Mouse (Mus musculus) intestine, embryonic 14.5 days (tissue): ENCODE results near the gene Serp1. TPM values are rescaled to one million over a fixed set of nuclear protein-coding genes. Genes with fewer than 3 reads are reported as not detected.
A peak's percentile ranks its signal among the peaks of the same experiment; 100 is the strongest.

Source experiments
- ATAC-seq: fragments of 200-750 bp; cut with Nextera tagmentation; replicated peaks from 2 replicates; pipeline ENCODE4 v1.8.0; 2017; ENCODE audit warnings: low read depth, moderate number of reproducible peaks, moderate TSS enrichment, moderate library complexity; ENCODE audit not compliant: low FRiP score, low TSS enrichment
- DNase-seq: peaks from one replicate; pipeline ENCODE4 v3.0.0-alpha.2; 2018; ENCODE audit warnings: low spot score
- H3K27ac ChIP-seq: fragments of 300-500 bp; sonication (generic); 2 replicates; pipeline ENCODE4 v1.5.1; 2014; ENCODE audit warnings: low read depth, mild to moderate bottlenecking, control low read depth
- H3K27me3 ChIP-seq: fragments of 300-500 bp; sonication (generic); replicated peaks from 2 replicates; pipeline ENCODE4 v1.6.1; 2014; ENCODE audit warnings: low read length, control low read depth; ENCODE audit not compliant: control insufficient read depth, insufficient read depth
- H3K36me3 ChIP-seq: fragments of 300-500 bp; sonication (generic); 2 replicates; pipeline ENCODE4 v1.6.1; 2014; ENCODE audit warnings: low read length, control low read depth; ENCODE audit not compliant: control insufficient read depth, insufficient read depth
- H3K4me1 ChIP-seq: fragments of 300-500 bp; sonication (generic); replicated peaks from 2 replicates; pipeline ENCODE4 v1.6.1; 2014; ENCODE audit warnings: low read length, control low read depth, mixed read lengths; ENCODE audit not compliant: control insufficient read depth, insufficient read depth
- H3K4me2 ChIP-seq: fragments of 300-500 bp; sonication (generic); 2 replicates; pipeline ENCODE4 v1.6.1; 2014; ENCODE audit warnings: low read length
- H3K4me3 ChIP-seq: fragments of 300-500 bp; sonication (generic); 2 replicates; pipeline ENCODE4 v1.5.1; 2014; ENCODE audit warnings: low read depth, low read length, control low read depth, mixed read lengths
- H3K9ac ChIP-seq: fragments of 300-500 bp; sonication (generic); 2 replicates; pipeline ENCODE4 v1.6.1; 2014; ENCODE audit warnings: mild to moderate bottlenecking, low read length
- H3K9me3 ChIP-seq: fragments of 300-500 bp; sonication (generic); 2 replicates; pipeline ENCODE4 v1.6.1; 2016; ENCODE audit warnings: low read length, control low read depth; ENCODE audit not compliant: control insufficient read depth
- WGBS: fragments of 180-500 bp; shearing (Covaris S2); extraction: QIAGEN DNeasy Blood & Tissue Kit; methylation state at CpG from one replicate; pipeline ENCODE4 v1.1.7; 2014; 5-methylcytosine and 5-hydroxymethylcytosine counted together
- polyA plus RNA-seq: library from polyadenylated mRNA; unstranded; fragments of >200 nt; fragmentation: Nextera tagmentation; extraction: Ambion mirVana; gene quantifications from 2 replicates; pipeline ENCODE4 v1.2.1, GENCODE M21; 2014

Gene Serp1
- polyA plus RNA-seq, result 127 and 141 TPM in 2 replicates

GRCm38 (mm10) chr3:58525652-58526407 is at the start of gene Serp1, which contains the start of gene Eif2a:
Gene Serp1, minus strand, starts transcription at chr3:58525892.
Gene Eif2a, plus strand, starts transcription at chr3:58525821.
- peak within 1 kb of the TSS; percentile 94 for H3K4me3 ChIP-seq

GRCm38 (mm10) chr3:58570821-58571220 is 45.1 kb upstream of the Serp1 start:
- 78% methylated on average over 3 of the region's 3 CpGs for WGBS
- no peak for ATAC-seq
- H3K4me2 ChIP-seq, result no peak overlapping the region

More at GRCm38 (mm10) chr3:58525652-58526407, at the start of gene Serp1, which contains the start of gene Eif2a:
- peak within 1 kb of the TSS; percentile 83 for H3K4me2 ChIP-seq
- peaks cover 23% of the 10 kb centered on the region for H3K36me3 ChIP-seq
- H3K27ac ChIP-seq, result peak within 1 kb of the TSS; percentile 93
- H3K27me3 ChIP-seq, result no peaks in the 10 kb centered on the region
- under 1% methylated on average over 57 of the region's 57 CpGs for WGBS
- H3K4me1 ChIP-seq, result peaks cover 15% of the 10 kb centered on the region; the same call in 1 of the 2 replicates
- H3K9ac ChIP-seq, result peak within 1 kb of the TSS; percentile 96
- H3K9me3 ChIP-seq, result no peaks in the 10 kb centered on the region
- DNase-seq (peak; percentile 96), ATAC-seq (peak; percentile 99)

GRCm38 (mm10) chr3:58561437-58561836 is 35.7 kb upstream of the Serp1 start:
- no peak overlapping the region for H3K9ac ChIP-seq
- H3K4me1 ChIP-seq, result no peaks in the 10 kb centered on the region
- 52% methylated on average over 2 of the region's 2 CpGs for WGBS
- no peak for ATAC-seq
- peaks cover 16% of the 10 kb centered on the region for H3K36me3 ChIP-seq
- no peak overlapping the region for H3K4me3 ChIP-seq
- H3K9me3 ChIP-seq, result no peaks in the 10 kb centered on the region
- no peak overlapping the region for H3K27ac ChIP-seq
- H3K4me2 ChIP-seq, result no peak overlapping the region
- DNase-seq, result no peak
- H3K27me3 ChIP-seq, result no peaks in the 10 kb centered on the region

More at GRCm38 (mm10) chr3:58570821-58571220, 45.1 kb upstream of the Serp1 start:
- Histone ChIP-seq H3K9me3 (no peaks in the 10 kb centered on the region), H3K27ac (no peak overlapping the region), H3K36me3 (no peaks in the 10 kb centered on the region), H3K4me3 (no peak overlapping the region), H3K9ac (no peak overlapping the region), H3K4me1 (no peaks in the 10 kb centered on the region), H3K27me3 (no peaks in the 10 kb centered on the region)
- no peak for DNase-seq

GRCm38 (mm10) chr3:58559887-58560286 is 34.2 kb upstream of the Serp1 start:
- Histone ChIP-seq H3K36me3 (peaks cover 32% of the 10 kb centered on the region), H3K9ac (no peak overlapping the region), H3K27ac (no peak overlapping the region), H3K4me3 (no peak overlapping the region), H3K27me3 (no peaks in the 10 kb centered on the region), H3K4me1 (no peaks in the 10 kb centered on the region), H3K4me2 (no peak overlapping the region), H3K9me3 (no peaks in the 10 kb centered on the region)
- no peak for DNase-seq
- 37% methylated on average over 2 of the region's 2 CpGs for WGBS
- ATAC-seq, result no peak

GRCm38 (mm10) chr3:58556649-58557048 is 31.0 kb upstream of the Serp1 start:
- DNase-seq (no peak), ATAC-seq (no peak)
- H3K9me3 ChIP-seq, result no peaks in the 10 kb centered on the region
- WGBS, result 86% methylated on average over 7 of the region's 7 CpGs
- H3K36me3 ChIP-seq, result peaks cover 60% of the 10 kb centered on the region
- no peak overlapping the region for H3K4me2 ChIP-seq
- no peak overlapping the region for H3K27ac ChIP-seq
- no peaks in the 10 kb centered on the region for H3K4me1 ChIP-seq
- no peaks in the 10 kb centered on the region for H3K27me3 ChIP-seq
- H3K9ac ChIP-seq, result no peak overlapping the region
- H3K4me3 ChIP-seq, result no peak overlapping the region

- ATAC-seq (no peak), DNase-seq (no peak)
- H3K36me3 ChIP-seq, result peaks cover 83% of the 10 kb centered on the region
- no peaks in the 10 kb centered on the region for H3K9me3 ChIP-seq
- 72% methylated on average over 1 of the region's 1 CpGs for WGBS
- H3K4me3 ChIP-seq, result no peak overlapping the region
- H3K4me1 ChIP-seq, result no peaks in the 10 kb centered on the region
- H3K4me2 ChIP-seq, result no peak overlapping the region
- H3K27me3 ChIP-seq, result no peaks in the 10 kb centered on the region
- H3K9ac ChIP-seq, result no peak overlapping the region
- no peak overlapping the region for H3K27ac ChIP-seq
These were observed 26.5 kb upstream of the Serp1 start for GRCm38 (mm10) chr3:58552001-58552811.

GRCm38 (mm10) chr3:58536573-58536972 is 10.9 kb upstream of the Serp1 start:
- ATAC-seq, result no peak
- no peaks in the 10 kb centered on the region for H3K9me3 ChIP-seq
- WGBS, result 89% methylated on average over 3 of the region's 3 CpGs
- no peaks in the 10 kb centered on the region for H3K4me1 ChIP-seq
- no peak overlapping the region for H3K27ac ChIP-seq
- peaks cover 57% of the 10 kb centered on the region for H3K36me3 ChIP-seq
- H3K4me2 ChIP-seq, result no peak overlapping the region
- H3K27me3 ChIP-seq, result no peaks in the 10 kb centered on the region
- H3K9ac ChIP-seq, result no peak overlapping the region
- H3K4me3 ChIP-seq, result no peak overlapping the region
- no peak for DNase-seq

- H3K4me1 ChIP-seq, result peaks cover 15% of the 10 kb centered on the region; the same call in 1 of the 2 replicates
- peak overlapping the region; percentile 93 for H3K27ac ChIP-seq
- DNase-seq, result no peak
- H3K27me3 ChIP-seq, result no peaks in the 10 kb centered on the region
- H3K4me2 ChIP-seq, result peak overlapping the region; percentile 70
- H3K4me3 ChIP-seq, result peak overlapping the region; percentile 94
- ATAC-seq, result no peak
- H3K36me3 ChIP-seq, result peaks cover 25% of the 10 kb centered on the region
- H3K9ac ChIP-seq, result peak overlapping the region; percentile 43
- WGBS, result 7% methylated on average over 4 of the region's 4 CpGs
- no peaks in the 10 kb centered on the region for H3K9me3 ChIP-seq
These were observed 681 bp upstream of the Serp1 start for GRCm38 (mm10) chr3:58526408-58526737.
